Mouse (Mus musculus) kidney, postnatal 4 days (tissue): ENCODE data around the gene Hoxd12.

ENCODE experiments used
- DNase-seq, 2 experiments: peaks; one replicate each; pipeline ENCODE4 v3.0.0; 2021; ENCODE audit warnings: mixed read lengths in 2 of 2

Gene Hoxd12

DNA sequence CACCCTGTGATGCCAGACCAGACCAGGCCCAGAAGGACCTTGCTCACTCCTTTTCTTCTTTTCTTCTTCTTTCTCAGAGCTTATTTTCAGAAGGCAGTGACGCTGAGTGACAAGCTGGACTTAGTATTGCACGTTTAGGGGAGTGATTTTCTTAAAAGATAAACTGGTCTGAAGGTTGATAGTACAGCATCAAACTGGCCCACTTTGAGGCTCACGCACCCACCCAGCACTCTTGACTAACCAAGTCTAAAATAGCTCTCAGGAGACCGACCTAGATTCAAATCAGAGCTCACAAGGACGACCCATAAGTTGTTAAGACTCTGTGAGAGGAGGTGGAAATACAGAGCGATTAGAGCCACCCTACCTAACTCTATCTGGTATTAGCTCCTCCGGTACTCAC is 8.4 kb upstream of the Hoxd12 start:
- peak in 1 of 2 experiments; percentile 9 for DNase-seq

- peak in 1 of 2 experiments; percentile 53 for DNase-seq
Measured at GRCm38 (mm10) chr2:74667191-74667841, 7.5 kb upstream of the Hoxd12 start.

GRCm38 (mm10) chr2:74667842-74668357 is 6.9 kb upstream of the Hoxd12 start, which contains the start of gene Hoxd13:
Gene Hoxd13, plus strand, starts transcription at chr2:74668310.
- peak; percentile 45 to 63 for DNase-seq

GRCm38 (mm10) chr2:74668370-74669229 is 6.2 kb upstream of the Hoxd12 start:
- peak; percentile 54 to 66 for DNase-seq

- peak in 1 of 2 experiments; percentile 19 for DNase-seq
Measured at GRCm38 (mm10) chr2:74669230-74669578, 5.6 kb upstream of the Hoxd12 start.

GRCm38 (mm10) chr2:74669650-74670235 is 5.1 kb upstream of the Hoxd12 start:
- peak in 1 of 2 experiments; percentile 36 for DNase-seq

DNA sequence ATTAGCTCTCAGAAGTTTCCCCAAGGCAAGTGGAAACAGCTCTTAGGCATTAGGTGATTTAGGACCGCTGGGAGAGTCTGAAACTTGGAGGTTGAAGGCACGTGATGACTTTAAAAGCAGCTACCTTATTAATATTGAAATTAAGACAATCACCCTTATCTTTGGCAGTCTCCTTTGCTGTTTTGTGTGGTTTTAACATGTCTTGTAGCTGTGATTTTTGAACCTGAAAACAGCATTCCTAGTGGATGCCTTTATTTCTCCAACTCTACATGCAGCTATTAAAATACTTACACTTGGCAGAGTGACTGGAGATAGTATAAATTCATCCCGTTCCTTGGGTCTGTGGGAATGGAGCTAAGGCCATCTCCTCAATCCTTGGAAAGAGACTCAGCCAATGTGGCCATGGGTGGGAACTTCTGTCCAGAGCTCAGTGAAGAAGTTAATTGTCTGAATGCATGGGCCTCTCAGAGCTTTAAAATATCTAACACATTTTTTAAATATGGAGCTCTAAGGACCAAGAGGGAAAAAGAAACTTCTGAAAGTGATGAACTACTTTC is 4.1 kb upstream of the Hoxd12 start:
- DNase-seq: no peak

- DNase-seq: peak in 1 of 2 experiments; percentile 10
Measured at GRCm38 (mm10) chr2:74671847-74672246, 3.0 kb upstream of the Hoxd12 start.

DNA sequence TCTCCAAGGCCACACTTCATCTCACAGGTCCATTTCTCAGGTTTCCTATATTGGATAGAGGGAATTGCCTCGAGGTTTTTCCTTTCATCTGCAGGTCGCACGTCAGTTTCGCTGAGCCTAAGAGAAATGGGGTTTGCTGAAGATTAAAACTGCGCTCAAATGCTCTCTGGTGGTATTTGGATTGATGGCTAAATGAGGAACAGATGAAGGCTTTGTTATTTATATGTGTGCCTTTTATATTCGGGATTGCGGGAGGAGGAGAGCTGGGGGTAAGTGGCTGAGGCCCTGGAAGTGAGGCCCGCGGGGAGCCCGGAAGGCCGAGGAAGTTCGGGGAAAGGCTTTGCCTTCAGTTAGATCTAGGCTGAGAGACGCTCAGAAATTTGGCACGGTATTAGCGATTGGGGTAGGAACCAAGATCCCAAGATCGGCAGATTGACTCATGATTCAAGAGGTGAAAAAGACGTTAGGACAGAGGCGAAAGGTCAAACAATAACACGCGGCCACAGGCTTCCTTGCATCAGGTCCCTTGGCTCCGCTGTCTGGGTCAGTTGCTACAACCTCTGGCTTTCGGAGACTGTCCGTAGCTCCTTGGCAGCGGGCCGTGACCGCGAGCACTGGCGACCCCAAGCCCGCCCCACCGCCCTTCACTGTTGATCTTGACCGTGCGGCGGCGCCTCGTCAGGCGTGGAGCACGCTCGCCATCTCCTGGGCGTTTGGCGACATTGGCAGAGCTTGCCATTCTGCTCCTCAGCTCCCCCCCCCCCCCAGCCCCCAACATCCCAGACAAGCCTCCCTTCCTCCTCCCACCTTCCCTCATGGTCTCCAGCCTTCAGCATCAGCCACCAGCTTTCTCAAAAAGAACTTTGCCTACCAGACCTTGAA is 2.1 kb upstream of the Hoxd12 start:
- peak; percentile 85 to 90 for DNase-seq

GRCm38 (mm10) chr2:74673835-74674425 is 883 bp upstream of the Hoxd12 start:
- DNase-seq: peak in 1 of 2 experiments; percentile 20

GRCm38 (mm10) chr2:74675666-74676282 is 961 bp downstream of the Hoxd12 start:
- DNase-seq: peak in 1 of 2 experiments; percentile 43

- peak in 1 of 2 experiments; percentile 20 for DNase-seq
Measured at GRCm38 (mm10) chr2:74676376-74677052, 1.7 kb downstream of the Hoxd12 start.

- peak in 1 of 2 experiments; percentile 11 for DNase-seq
Measured at GRCm38 (mm10) chr2:74677106-74677505, 2.3 kb downstream of the Hoxd12 start.

- DNase-seq: peak; percentile 48 to 61
Measured at GRCm38 (mm10) chr2:74678891-74679595, 4.2 kb downstream of the Hoxd12 start, which contains the start of gene Hoxd11. Gene Hoxd11, plus strand, starts transcription at chr2:74679557.

DNA sequence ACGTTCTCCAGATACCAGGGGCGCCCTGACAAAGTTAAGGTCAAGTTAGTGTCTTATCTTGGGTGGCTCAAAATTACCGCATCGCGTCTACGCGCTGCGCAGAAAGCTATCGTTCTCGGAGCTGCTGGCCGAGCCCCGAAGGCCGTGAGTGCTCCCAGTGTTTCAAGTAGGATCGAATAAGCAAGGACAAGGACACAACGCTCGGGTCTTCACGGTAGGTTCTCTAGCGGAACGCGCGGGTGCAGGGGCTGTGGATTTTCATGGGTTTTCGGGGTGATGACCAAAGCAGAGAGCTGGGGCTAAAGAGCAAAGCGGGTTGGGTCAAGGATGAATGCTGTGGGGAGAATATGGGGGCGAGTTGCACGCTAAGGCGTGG is 4.8 kb downstream of the Hoxd12 start:
- peak; percentile 53 to 69 for DNase-seq

DNA sequence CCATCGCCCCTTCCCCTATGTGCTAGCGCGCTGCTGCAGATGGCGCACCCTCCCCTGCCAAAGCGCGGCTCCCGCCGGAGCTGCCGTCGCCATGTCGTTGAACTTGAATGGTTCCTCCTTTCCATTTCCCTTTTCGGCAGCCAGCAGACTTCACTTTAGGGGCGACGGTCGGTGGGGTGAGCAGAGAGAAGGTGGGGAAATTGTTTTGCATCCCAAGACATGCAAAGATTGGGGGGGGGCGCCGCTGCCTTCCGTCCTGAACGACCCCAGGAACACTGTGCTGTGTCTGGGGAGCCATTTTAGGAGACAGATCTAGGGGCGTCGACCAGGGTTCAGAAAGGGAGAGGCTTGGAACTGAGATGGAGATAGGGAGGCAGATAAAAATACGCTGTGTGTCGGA is 5.2 kb downstream of the Hoxd12 start:
- DNase-seq: peak; percentile 59 to 69

DNA sequence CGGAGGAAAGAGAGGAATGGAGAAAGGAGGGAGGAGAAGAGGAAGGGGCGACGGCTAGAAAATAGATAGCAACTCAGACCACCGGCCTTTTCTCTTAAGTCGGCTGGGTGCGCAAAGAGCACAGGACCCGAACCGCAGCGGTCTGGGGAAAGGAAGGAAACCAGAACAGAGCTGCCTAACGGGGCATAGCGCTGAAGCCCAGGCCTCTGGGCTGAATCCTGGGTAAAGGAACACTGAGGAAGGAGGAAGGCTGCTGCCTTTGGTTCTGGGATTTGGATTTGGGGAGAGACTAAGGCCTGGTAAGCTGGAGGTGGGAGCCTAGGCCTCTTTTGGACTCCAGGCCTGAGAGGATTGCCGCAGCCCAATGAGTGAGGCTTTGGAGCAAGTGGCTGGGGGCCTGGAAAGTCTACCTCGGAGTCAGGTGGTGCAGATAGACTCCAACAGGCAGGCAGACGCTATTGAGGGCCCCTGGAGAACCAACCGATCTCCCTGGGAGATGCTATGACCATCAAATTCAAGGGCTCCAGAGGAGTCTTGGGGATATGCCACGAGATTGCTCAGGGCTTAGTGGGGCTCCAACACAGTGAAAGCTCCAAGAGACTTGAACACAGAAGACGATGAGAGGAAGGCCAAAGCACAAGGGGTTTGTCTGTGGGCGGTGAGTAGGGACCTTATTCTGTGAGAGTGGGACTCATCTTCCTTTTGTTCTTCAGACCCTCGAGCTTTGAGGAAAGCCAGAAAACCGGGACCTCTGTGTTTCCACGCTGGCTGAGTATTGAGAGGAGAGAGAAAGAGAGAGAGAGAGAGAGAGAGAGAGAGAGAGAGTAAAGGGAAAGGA is 6.0 kb downstream of the Hoxd12 start:
- DNase-seq: peak; percentile 59 to 63
